26 mouse cellular contexts compared by ENCODE assay signal in the genomic region with DNA sequence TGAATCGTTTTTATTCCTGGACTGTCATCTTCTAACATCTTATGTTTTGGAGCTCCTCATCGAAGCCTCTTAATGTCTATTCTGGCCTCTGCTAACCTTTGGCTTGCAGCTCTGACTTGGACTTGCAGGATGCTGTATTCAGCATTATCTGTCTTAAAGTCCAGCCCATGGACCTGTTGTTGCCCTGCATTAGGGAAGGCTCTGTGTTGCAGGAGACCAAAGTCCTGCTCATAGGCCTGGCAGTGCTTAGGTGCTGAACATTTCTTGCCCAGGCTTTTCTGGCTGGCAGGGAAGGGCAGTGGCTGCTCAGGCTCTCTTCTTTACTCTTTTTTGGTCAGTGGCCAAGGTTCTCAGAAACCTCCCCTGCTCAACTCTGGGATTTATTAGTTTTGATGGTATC. TPM values are rescaled to one million over a fixed set of nuclear protein-coding genes. Genes with fewer than 3 reads are reported as not detected.
A peak's percentile ranks its signal among the peaks of the same experiment; 100 is the strongest.
DNase-seq lines count a peak whose midpoint lies in the region; ATAC-seq and TF ChIP-seq lines count a peak whose summit lies in the region.
"Had no signal": no experiment of that assay in that cellular context is flagged by ENCODE, and none has a peak within 500 bp of the region (broad histone marks: within the 10 kb centered on the region; RNA-seq: fewer than 3 reads in every experiment).

No protein-coding gene starts in this region.

- no peak overlapping the region for H3K4me3 ChIP-seq in kidney, embryonic 14.5 days (ENCODE audit: low read length)
- H3K4me3 ChIP-seq in MEL (ENCODE audit: control insufficient read depth in 1 of 2, insufficient read depth in 1 of 2, low read depth in 2 of 2, low read length in 2 of 2) (peak overlapping the region; percentile 39 to 44), macrophage (ENCODE audit: inconsistent target) (no peak overlapping the region)
- H3K4me3 ChIP-seq: forebrain, embryonic 10.5 days; gastrocnemius, adult 2 months; heart, embryonic 12.5 days; hindbrain, embryonic 13.5 days; liver, embryonic 15.5 days had no signal

- no peak for TF ChIP-seq CTCF in MEL (IDR thresholded peaks at IDR 0.05 in 2 of 3, conservative IDR thresholded peaks at IDR 0.05 in 1 of 3; ENCODE audit: control insufficient read depth in 1 of 3, insufficient read depth in 1 of 3, low read depth in 2 of 3, low read length in 3 of 3, poor library complexity in 1 of 3, severe bottlenecking in 1 of 3)

- ATAC-seq in kidney, embryonic 14.5 days (ENCODE audit: low FRiP score, low TSS enrichment): no peak
- ATAC-seq: forebrain, postnatal 0 days; lung, postnatal 0 days; midbrain, embryonic 16.5 days had no signal

- no peaks in the 10 kb centered on the region for H3K4me1 ChIP-seq in kidney, embryonic 14.5 days (ENCODE audit: control insufficient read depth, insufficient read depth, low read length)
- H3K4me1 ChIP-seq in MEL (ENCODE audit: control insufficient read depth in 1 of 2, insufficient read depth in 2 of 2, low read length in 2 of 2): peaks cover 0 to 6% of the 10 kb centered on the region in 2 experiments; a peak in 2 of 4 replicates
- H3K4me1 ChIP-seq: forebrain, embryonic 10.5 days; heart, embryonic 12.5 days; hindbrain, embryonic 13.5 days; liver, embryonic 15.5 days had no signal

- WGBS in kidney, embryonic 14.5 days: 76% methylated on average over 2 of the region's 2 CpGs
- 61% methylated on average over 2 of the region's 2 CpGs for WGBS in macrophage (ENCODE audit: missing documents)

- H3K79me2 ChIP-seq in MEL (ENCODE audit: control insufficient read depth, insufficient read depth, low read length, poor library complexity) (no peaks in the 10 kb centered on the region; the same call in 1 of the 2 replicates), macrophage (ENCODE audit: inconsistent target) (no peaks in the 10 kb centered on the region)

- H3K9ac ChIP-seq in kidney, embryonic 14.5 days (ENCODE audit: low read depth, low read length): no peak overlapping the region
- peak overlapping the region; percentile 27 for H3K9ac ChIP-seq in MEL (ENCODE audit: control insufficient read depth, low read depth, low read length, poor library complexity, severe bottlenecking)
- H3K9ac ChIP-seq: forebrain, postnatal 0 days; heart, embryonic 12.5 days; hindbrain, embryonic 13.5 days; liver, embryonic 15.5 days had no signal

- no peaks in the 10 kb centered on the region for H3K9me3 ChIP-seq in kidney, embryonic 14.5 days (ENCODE audit: control insufficient read depth, low read length)
- no peaks in the 10 kb centered on the region for H3K9me3 ChIP-seq in MEL (replicated peaks; ENCODE audit: insufficient read depth, low read length)
- H3K9me3 ChIP-seq: forebrain, embryonic 10.5 days; liver, embryonic 15.5 days had no signal

- DNase-seq in kidney, adult 11 months: peak; percentile 91
- DNase-seq in MEL (ENCODE audit: low read depth, low spot score): peak; percentile 23
- DNase-seq in kidney, adult 9 months: peak; percentile 93
- DNase-seq in gastrocnemius, adult 18-20 months (ENCODE audit: low spot score): no peak
- DNase-seq in urinary bladder, postnatal 10 days (ENCODE audit: low spot score): no peak
- DNase-seq: adrenal gland, postnatal 36 days; cerebellum, adult 8-10 months; forebrain, postnatal 0 days; gastrocnemius, adult 2 months; heart, postnatal 14 days; right cerebral cortex, postnatal 25 days; thymus, postnatal 14 days had no signal

- TF ChIP-seq POLR2A in MEL (IDR thresholded peaks at IDR 0.05; ENCODE audit: control insufficient read depth in 1 of 2, insufficient read depth in 1 of 2, low read depth in 1 of 2, low read length in 2 of 2, poor library complexity in 1 of 2): no peak

- no peak for TF ChIP-seq RAD21 in MEL (IDR thresholded peaks at IDR 0.05; ENCODE audit: low read depth, low read length)

- H3K36me3 ChIP-seq in kidney, embryonic 14.5 days (ENCODE audit: control insufficient read depth, insufficient read depth, low read length): no peaks in the 10 kb centered on the region
- H3K36me3 ChIP-seq in MEL (ENCODE audit: control insufficient read depth in 1 of 2, insufficient read depth in 2 of 2, low read length in 2 of 2): peaks cover 0 to 13% of the 10 kb centered on the region in 2 experiments; a peak in 2 of 4 replicates
- no peaks in the 10 kb centered on the region for H3K36me3 ChIP-seq in macrophage (ENCODE audit: inconsistent target)
- H3K36me3 ChIP-seq: forebrain, embryonic 10.5 days; heart, embryonic 12.5 days; hindbrain, embryonic 13.5 days; liver, embryonic 15.5 days had no signal

- no peak overlapping the region for H3K27ac ChIP-seq in kidney, embryonic 14.5 days (ENCODE audit: low read depth, low read length)
- H3K27ac ChIP-seq in MEL (ENCODE audit: control insufficient read depth, low read depth, low read length) (peak overlapping the region; percentile 50), macrophage (peak overlapping the region; percentile 42)
- H3K27ac ChIP-seq: forebrain, embryonic 10.5 days; gastrocnemius, adult 2 months; hindbrain, embryonic 13.5 days; liver, embryonic 15.5 days; stomach, postnatal 0 days had no signal

- no peaks in the 10 kb centered on the region for H3K27me3 ChIP-seq in kidney, embryonic 14.5 days (ENCODE audit: control insufficient read depth, insufficient read depth, low read length)
- peaks cover 0 to 2% of the 10 kb centered on the region in 2 experiments; a peak in 1 of 4 replicates for H3K27me3 ChIP-seq in MEL (ENCODE audit: control insufficient read depth in 1 of 2, insufficient read depth in 2 of 2, low read length in 2 of 2)
- H3K27me3 ChIP-seq: hindbrain, embryonic 13.5 days; liver, embryonic 15.5 days had no signal

- no peak for TF ChIP-seq EP300 in MEL (IDR thresholded peaks at IDR 0.05; ENCODE audit: low read depth in 1 of 2, low read length in 2 of 2)

- H3K4me2 ChIP-seq in kidney, embryonic 14.5 days (replicated peaks; ENCODE audit: low read depth, low read length): no peak overlapping the region
- H3K4me2 ChIP-seq: heart, embryonic 12.5 days; hindbrain, embryonic 13.5 days; liver, embryonic 15.5 days had no signal

TF ChIP-seq in MEL, 35 proteins besides CTCF, POLR2A, EP300 and RAD21:
- TF ChIP-seq NELFE (IDR thresholded peaks at IDR 0.05; ENCODE audit: low read depth, low read length): no peak
TF ChIP-seq in MEL: peak in this region for 0.

RNA-seq across cellular contexts. Expression of gene Erich4, which starts 8.5 kb away (rescaled TPM):
- polyA plus RNA-seq in kidney, embryonic 14.5 days (2014; fragmentation: Nextera tagmentation; extraction: Ambion mirVana): 0.29 and 0.32 TPM in 2 replicates
- total RNA-seq in MEL (2012; rRNA removed): not detected in 2 replicates
- not detected for polyA plus RNA-seq in MEL (2012; ENCODE audit: insufficient read depth in 1 of 2, insufficient read length in 2 of 2, low read depth in 1 of 2, low replicate concordance in 2 of 2, missing spikeins in 1 of 2)
- total RNA-seq in macrophage (2018; cell fraction: chromatin; rRNA removed): not detected
- not detected for total RNA-seq in macrophage (2018; cell fraction: cytosol; rRNA removed)
- total RNA-seq in macrophage (2018; cell fraction: nucleus; rRNA removed): not detected
- polyA plus RNA-seq in macrophage (2018): not detected in 3 replicates
- total RNA-seq in gastrocnemius, adult 18-20 months (2021): not detected
- total RNA-seq: adrenal gland, postnatal 36 days; forebrain, postnatal 0 days; gastrocnemius, adult 2 months; layer of hippocampus, postnatal 10 days; left cerebral cortex, postnatal 25 days; megakaryocyte progenitor cell, adult 5-6 weeks; neutrophil, adult 5-6 weeks had no signal
- polyA plus RNA-seq: forebrain, embryonic 10.5 days; forebrain, postnatal 0 days; heart, embryonic 12.5 days; hindbrain, embryonic 13.5 days; limb, embryonic 14.5 days; lung, postnatal 0 days; midbrain, embryonic 16.5 days; stomach, postnatal 0 days had no signal

RNA-seq across cellular contexts. Expression of gene Dmac2, which starts 12.0 kb away (rescaled TPM):
- polyA plus RNA-seq in kidney, embryonic 14.5 days (2014; fragmentation: Nextera tagmentation; extraction: Ambion mirVana): 41.0 and 50.2 TPM in 2 replicates
- 12.4 and 14.8 TPM in 2 replicates for total RNA-seq in MEL (2012; rRNA removed)
- polyA plus RNA-seq in MEL (2012; ENCODE audit: insufficient read depth in 1 of 2, insufficient read length in 2 of 2, low read depth in 1 of 2, low replicate concordance in 2 of 2, missing spikeins in 1 of 2) (10 to 100 TPM in 1 of 2 experiments, not detected in 1; 32.8 TPM), macrophage (2018) (13.2 to 21.2 TPM (median 16.4 TPM) in 3 replicates)
- total RNA-seq in macrophage (2018; cell fraction: chromatin; rRNA removed): 10 to 100 TPM; 13.8 to 78.6 (median 38.9) TPM
- total RNA-seq in macrophage (2018; cell fraction: cytosol; rRNA removed): 10 to 100 TPM in 24 of 26 experiments, 1 to 10 TPM in 2; 7.8 to 19.9 (median 15.7) TPM
- 10 to 100 TPM; 10.5 to 69.6 (median 29.7) TPM for total RNA-seq in macrophage (2018; cell fraction: nucleus; rRNA removed)
- total RNA-seq in gastrocnemius, adult 18-20 months (2021): 10 to 100 TPM; 38.7 to 43.2 TPM

RNA-seq across cellular contexts. Expression of gene B3gnt8, which starts 19.3 kb away (rescaled TPM):
- polyA plus RNA-seq in kidney, embryonic 14.5 days (2014; fragmentation: Nextera tagmentation; extraction: Ambion mirVana): 4.5 and 5.2 TPM in 2 replicates
- 0.46 TPM in 2 replicates for total RNA-seq in MEL (2012; rRNA removed)
- polyA plus RNA-seq in MEL (2012; ENCODE audit: insufficient read depth in 1 of 2, insufficient read length in 2 of 2, low read depth in 1 of 2, low replicate concordance in 2 of 2, missing spikeins in 1 of 2) (1 to 10 TPM in 1 of 2 experiments, not detected in 1; 1.6 TPM), macrophage (2018) (21.5 to 44.1 TPM (median 21.7 TPM) in 3 replicates)
- 10 to 100 TPM in 18 of 26 experiments, 1 to 10 TPM in 8; 2.5 to 28.2 (median 12.0) TPM for total RNA-seq in macrophage (2018; cell fraction: chromatin; rRNA removed)
- 10 to 100 TPM; 14.2 to 38.5 (median 27.4) TPM for total RNA-seq in macrophage (2018; cell fraction: cytosol; rRNA removed)
- 10 to 100 TPM in 25 of 26 experiments, 1 to 10 TPM in 1; 6.4 to 60.8 (median 36.3) TPM for total RNA-seq in macrophage (2018; cell fraction: nucleus; rRNA removed)
- total RNA-seq in gastrocnemius, adult 18-20 months (2021): 1 to 10 TPM; 1.1 to 1.3 TPM

RNA-seq across cellular contexts. Expression of gene Bckdha, which starts 51.6 kb away (rescaled TPM):
- polyA plus RNA-seq in kidney, embryonic 14.5 days (2014; fragmentation: Nextera tagmentation; extraction: Ambion mirVana): 60.6 and 69.6 TPM in 2 replicates
- 21.4 and 27.0 TPM in 2 replicates for total RNA-seq in MEL (2012; rRNA removed)
- polyA plus RNA-seq in MEL (2012; ENCODE audit: insufficient read depth in 1 of 2, insufficient read length in 2 of 2, low read depth in 1 of 2, low replicate concordance in 2 of 2, missing spikeins in 1 of 2) (10 to 100 TPM in 1 of 2 experiments, not detected in 1; 33.1 TPM), macrophage (2018) (16.8 to 34.2 TPM (median 16.9 TPM) in 3 replicates)
- total RNA-seq in macrophage (2018; cell fraction: chromatin; rRNA removed): 10 to 100 TPM in 4 of 26 experiments, 1 to 10 TPM in 22; 1.3 to 12.7 (median 6.6) TPM
- total RNA-seq in macrophage (2018; cell fraction: cytosol; rRNA removed): 10 to 100 TPM; 16.5 to 35.3 (median 21.6) TPM
- total RNA-seq in macrophage (2018; cell fraction: nucleus; rRNA removed): 10 to 100 TPM in 9 of 26 experiments, 1 to 10 TPM in 17; 3.0 to 14.6 (median 8.6) TPM
- 100 to 1,000 TPM; 134 to 137 TPM for total RNA-seq in gastrocnemius, adult 18-20 months (2021)

RNA-seq across cellular contexts. Expression of gene Exosc5, which starts 51.8 kb away (rescaled TPM):
- 93.5 and 98.8 TPM in 2 replicates for polyA plus RNA-seq in kidney, embryonic 14.5 days (2014; fragmentation: Nextera tagmentation; extraction: Ambion mirVana)
- total RNA-seq in MEL (2012; rRNA removed): 106 and 109 TPM in 2 replicates
- polyA plus RNA-seq in MEL (2012; ENCODE audit: insufficient read depth in 1 of 2, insufficient read length in 2 of 2, low read depth in 1 of 2, low replicate concordance in 2 of 2, missing spikeins in 1 of 2) (100 to 1,000 TPM in 1 of 2 experiments, not detected in 1; 134 TPM), macrophage (2018) (8.2 to 37.9 TPM (median 20.7 TPM) in 3 replicates)
- 10 to 100 TPM in 16 of 26 experiments, 1 to 10 TPM in 9, under 1 TPM in 1; 0.49 to 33.8 (median 13.9) TPM for total RNA-seq in macrophage (2018; cell fraction: chromatin; rRNA removed)
- 10 to 100 TPM; 16.3 to 28.0 (median 22.7) TPM for total RNA-seq in macrophage (2018; cell fraction: cytosol; rRNA removed)
- total RNA-seq in macrophage (2018; cell fraction: nucleus; rRNA removed): 10 to 100 TPM in 19 of 26 experiments, 1 to 10 TPM in 7; 3.7 to 49.0 (median 13.1) TPM
- 10 to 100 TPM; 19.9 to 21.3 TPM for total RNA-seq in gastrocnemius, adult 18-20 months (2021)

Comparison
In these comparisons a context has a peak if more than half of its experiments do, and no peak if none do; other contexts are left out.
1. DNase-seq: peak in kidney, adult 11 months (single experiment), MEL (single experiment) and kidney, adult 9 months (single experiment); none in gastrocnemius, adult 18-20 months (single experiment) and urinary bladder, postnatal 10 days (single experiment).
2. H3K4me3 ChIP-seq: peak in MEL (2 of 2); none in kidney, embryonic 14.5 days (single experiment) and macrophage (single experiment).